Mouse (Mus musculus): ENCODE measurements around the gene Tmprss13.

DNA sequence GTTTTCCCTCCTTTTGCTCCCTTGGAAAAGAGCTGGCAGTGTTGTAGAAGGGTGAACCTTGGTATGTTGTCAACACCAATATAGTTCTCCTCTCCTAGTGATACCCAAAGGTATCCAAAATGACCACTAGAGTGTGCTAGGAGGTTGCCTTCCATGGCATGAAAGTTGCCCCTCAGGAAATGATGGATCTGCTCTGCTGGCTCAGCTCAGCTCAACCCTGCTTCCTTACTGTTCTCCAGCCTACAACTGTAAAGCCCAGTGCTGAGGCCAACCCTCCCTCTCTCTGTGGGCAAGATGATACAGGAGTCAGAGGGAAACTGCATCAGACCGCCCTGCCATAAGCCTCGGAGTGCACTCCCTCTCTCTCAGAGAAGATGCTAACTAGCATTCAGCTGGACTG is 26.6 kb downstream of the Tmprss13 start:
- no peak for TF ChIP-seq POLR2A (IDR thresholded peaks at IDR 0.05; ENCODE audit: insufficient read depth, low read depth, low read length)
- TF ChIP-seq CTCF (IDR thresholded peaks at IDR 0.05; ENCODE audit: insufficient read depth, low read depth, low read length) = no peak
